Mouse (Mus musculus): Measurements from ENCODE around the gene Macrod2. TPM values are rescaled to one million over a fixed set of nuclear protein-coding genes. Genes with fewer than 3 reads are reported as not detected.

Macrod2 gene
- total and polyA plus RNA-seq, 2 experiments from 2014 or later, result 49.7 to 80.7 TPM

GRCm38 (mm10) chr2:141800909-141801308 is 1405.8 kb downstream of the Macrod2 start:
- H3K27me3 ChIP-seq (ENCODE audit: insufficient read depth, low read length), result no peaks in the 10 kb centered on the region
- H3K4me3 ChIP-seq (ENCODE audit: low read depth, low read length), result no peak overlapping the region
- H3K9ac ChIP-seq, result no peak overlapping the region
- H3K27ac ChIP-seq (ENCODE audit: low read depth, low read length), result no peak overlapping the region
- H3K36me3 ChIP-seq (ENCODE audit: insufficient read depth), result no peaks in the 10 kb centered on the region
- no peak for TF ChIP-seq CTCF (IDR thresholded peaks at IDR 0.05; ENCODE audit: low read depth)
- ATAC-seq (no peak), DNase-seq (no peak)
- 68% methylated on average over 2 of the region's 2 CpGs for WGBS
- H3K9me3 ChIP-seq (ENCODE audit: low read length), result no peaks in the 10 kb centered on the region
- H3K4me2 ChIP-seq (ENCODE audit: low read depth), result no peak overlapping the region
- no peaks in the 10 kb centered on the region for H3K4me1 ChIP-seq (ENCODE audit: insufficient read depth)

DNA sequence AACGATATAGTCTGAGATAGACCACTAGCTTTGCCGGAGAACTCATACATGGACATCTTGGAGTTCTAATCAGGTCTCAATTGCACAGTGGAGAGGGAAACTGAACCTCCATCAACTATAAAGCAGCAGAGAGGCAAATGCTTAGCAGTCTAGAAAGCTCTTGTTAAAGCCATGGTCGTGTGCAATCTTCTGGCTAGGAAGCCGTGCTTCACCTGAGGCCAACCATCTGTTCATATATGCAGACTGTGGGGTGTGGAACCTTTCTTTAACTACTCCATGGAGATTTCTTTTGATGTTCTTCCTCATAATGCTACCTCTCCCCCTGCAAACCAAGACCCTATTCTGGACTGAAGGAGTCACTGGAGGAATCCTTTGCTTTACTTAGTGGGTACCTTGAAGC is 1421.2 kb downstream of the Macrod2 start:
- H3K36me3 ChIP-seq (ENCODE audit: insufficient read depth), result no peaks in the 10 kb centered on the region
- no peaks in the 10 kb centered on the region for H3K27me3 ChIP-seq (ENCODE audit: insufficient read depth, low read length)
- TF ChIP-seq CTCF (IDR thresholded peaks at IDR 0.05; ENCODE audit: low read depth), result no peak
- no peak overlapping the region for H3K4me2 ChIP-seq (ENCODE audit: low read depth)
- H3K4me1 ChIP-seq (ENCODE audit: insufficient read depth), result no peaks in the 10 kb centered on the region
- no peak overlapping the region for H3K4me3 ChIP-seq (ENCODE audit: low read depth, low read length)
- 95% methylated on average over 4 of the region's 4 CpGs for WGBS
- DNase-seq (no peak), ATAC-seq (no peak)
- H3K9ac ChIP-seq, result no peak overlapping the region
- no peaks in the 10 kb centered on the region for H3K9me3 ChIP-seq (ENCODE audit: low read length)
- no peak overlapping the region for H3K27ac ChIP-seq (ENCODE audit: low read depth, low read length)

- no peak for TF ChIP-seq CTCF (IDR thresholded peaks at IDR 0.05; ENCODE audit: low read depth)
- no peaks in the 10 kb centered on the region for H3K27me3 ChIP-seq (ENCODE audit: insufficient read depth, low read length)
- H3K36me3 ChIP-seq (ENCODE audit: insufficient read depth), result no peaks in the 10 kb centered on the region
- H3K4me3 ChIP-seq (ENCODE audit: low read depth, low read length), result no peak overlapping the region
- H3K4me1 ChIP-seq (ENCODE audit: insufficient read depth), result no peaks in the 10 kb centered on the region
- H3K4me2 ChIP-seq (ENCODE audit: low read depth), result no peak overlapping the region
- WGBS, result 39% methylated on average over 4 of the region's 4 CpGs
- ATAC-seq, result peak; percentile 77
- DNase-seq, result peak; percentile 53
- H3K27ac ChIP-seq (ENCODE audit: low read depth, low read length), result no peak overlapping the region
- H3K9ac ChIP-seq, result no peak overlapping the region
- H3K9me3 ChIP-seq (ENCODE audit: low read length), result no peaks in the 10 kb centered on the region
These were observed 1422.6 kb downstream of the Macrod2 start for GRCm38 (mm10) chr2:141817546-141818180.

- no peak overlapping the region for H3K27ac ChIP-seq (ENCODE audit: low read depth, low read length)
- H3K27me3 ChIP-seq (ENCODE audit: insufficient read depth, low read length), result no peaks in the 10 kb centered on the region
- H3K9ac ChIP-seq, result no peak overlapping the region
- TF ChIP-seq CTCF (IDR thresholded peaks at IDR 0.05; ENCODE audit: low read depth), result no peak
- H3K36me3 ChIP-seq (ENCODE audit: insufficient read depth), result no peaks in the 10 kb centered on the region
- H3K4me3 ChIP-seq (ENCODE audit: low read depth, low read length), result no peak overlapping the region
- DNase-seq, result peak; percentile 45
- no peaks in the 10 kb centered on the region for H3K9me3 ChIP-seq (ENCODE audit: low read length)
- H3K4me1 ChIP-seq (ENCODE audit: insufficient read depth), result no peaks in the 10 kb centered on the region
- ATAC-seq, result no peak
- H3K4me2 ChIP-seq (ENCODE audit: low read depth), result no peak overlapping the region
These were observed 1425.7 kb downstream of the Macrod2 start for GRCm38 (mm10) chr2:141820795-141821194.

DNA sequence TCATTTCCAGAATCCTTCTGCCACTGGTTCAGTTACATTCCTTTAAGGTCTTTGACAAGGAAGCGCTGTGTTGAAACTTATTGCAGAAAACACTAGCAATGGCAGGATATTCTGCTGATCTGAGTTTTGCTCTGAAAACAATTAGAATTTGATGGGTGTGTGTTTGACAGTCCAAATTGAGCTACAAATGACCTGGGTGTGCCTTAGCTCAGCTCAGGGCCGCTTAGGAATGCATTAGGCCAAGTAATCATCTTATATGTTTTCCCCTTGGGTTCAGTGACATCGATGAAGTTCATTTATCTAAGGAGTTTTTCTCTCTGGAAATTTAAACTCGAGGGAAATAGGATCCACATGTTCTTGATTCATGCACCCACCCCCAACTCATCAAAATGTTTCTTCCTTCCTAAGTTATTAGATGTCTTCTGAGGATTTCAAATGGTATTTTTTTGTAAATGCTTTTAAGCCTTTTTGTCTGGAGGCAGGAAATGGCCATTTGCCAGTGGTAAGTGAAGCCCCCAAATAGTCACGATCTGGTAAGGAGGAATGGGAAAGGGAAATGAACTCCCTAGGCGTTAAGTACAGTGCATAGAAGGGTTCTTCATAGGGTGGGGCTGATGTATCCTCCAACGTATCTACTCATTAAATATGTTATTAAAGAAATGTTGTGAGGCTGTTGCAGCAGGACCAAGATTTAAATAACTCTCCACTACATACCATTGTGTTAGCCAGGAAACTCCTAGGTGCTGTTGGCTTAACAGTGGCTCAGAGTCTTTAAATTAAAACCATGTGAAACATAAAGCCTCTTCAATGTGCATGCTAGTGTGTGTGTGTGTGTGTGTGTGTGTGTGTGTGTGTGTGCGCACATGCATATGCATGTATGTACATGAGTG is 1430.7 kb downstream of the Macrod2 start:
- no peak overlapping the region for H3K9ac ChIP-seq
- WGBS, result 76% methylated on average over 8 of the region's 8 CpGs
- no peak overlapping the region for H3K27ac ChIP-seq (ENCODE audit: low read depth, low read length)
- ATAC-seq, result no peak
- no peak for DNase-seq
- no peaks in the 10 kb centered on the region for H3K9me3 ChIP-seq (ENCODE audit: low read length)
- no peaks in the 10 kb centered on the region for H3K4me1 ChIP-seq (ENCODE audit: insufficient read depth)
- H3K4me2 ChIP-seq (ENCODE audit: low read depth), result no peak overlapping the region
- TF ChIP-seq CTCF (IDR thresholded peaks at IDR 0.05; ENCODE audit: low read depth), result no peak
- no peak overlapping the region for H3K4me3 ChIP-seq (ENCODE audit: low read depth, low read length)
- no peaks in the 10 kb centered on the region for H3K36me3 ChIP-seq (ENCODE audit: insufficient read depth)
- no peaks in the 10 kb centered on the region for H3K27me3 ChIP-seq (ENCODE audit: insufficient read depth, low read length)

GRCm38 (mm10) chr2:141830496-141830895 is 1435.4 kb downstream of the Macrod2 start:
- no peak overlapping the region for H3K4me3 ChIP-seq (ENCODE audit: low read depth, low read length)
- ATAC-seq (no peak), DNase-seq (no peak)
- H3K9me3 ChIP-seq (ENCODE audit: low read length), result no peaks in the 10 kb centered on the region
- no peaks in the 10 kb centered on the region for H3K4me1 ChIP-seq (ENCODE audit: insufficient read depth)
- H3K36me3 ChIP-seq (ENCODE audit: insufficient read depth), result no peaks in the 10 kb centered on the region
- H3K27me3 ChIP-seq (ENCODE audit: insufficient read depth, low read length), result no peaks in the 10 kb centered on the region
- TF ChIP-seq CTCF (IDR thresholded peaks at IDR 0.05; ENCODE audit: low read depth), result no peak
- WGBS, result 89% methylated on average over 2 of the region's 2 CpGs
- H3K4me2 ChIP-seq (ENCODE audit: low read depth), result no peak overlapping the region
- no peak overlapping the region for H3K9ac ChIP-seq
- no peak overlapping the region for H3K27ac ChIP-seq (ENCODE audit: low read depth, low read length)

DNA sequence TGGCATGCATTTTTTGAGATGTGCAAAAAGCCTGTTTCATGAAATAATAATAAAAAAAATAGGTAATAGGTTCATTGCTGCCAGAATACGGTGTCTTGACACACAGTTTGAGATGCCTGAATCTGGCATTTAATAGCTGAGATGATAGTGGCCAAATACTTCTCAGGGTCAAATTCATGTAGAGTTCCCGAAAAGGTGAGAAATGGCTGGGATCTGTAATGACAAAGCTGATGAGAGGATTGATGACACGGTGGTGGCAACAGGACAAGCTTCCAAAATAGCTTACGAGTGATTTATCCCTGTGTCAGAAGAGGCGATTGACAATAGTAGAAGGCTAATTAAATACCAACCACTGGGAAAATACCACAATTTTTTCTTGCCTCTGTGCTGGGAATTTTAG is 1436.4 kb downstream of the Macrod2 start:
- Histone ChIP-seq H3K27ac (ENCODE audit: low read depth, low read length) (no peak overlapping the region), H3K27me3 (ENCODE audit: insufficient read depth, low read length) (no peaks in the 10 kb centered on the region), H3K36me3 (ENCODE audit: insufficient read depth) (no peaks in the 10 kb centered on the region), H3K4me1 (ENCODE audit: insufficient read depth) (no peaks in the 10 kb centered on the region), H3K9me3 (ENCODE audit: low read length) (no peaks in the 10 kb centered on the region), H3K4me2 (ENCODE audit: low read depth) (no peak overlapping the region), H3K4me3 (ENCODE audit: low read depth, low read length) (no peak overlapping the region), H3K9ac (no peak overlapping the region)
- TF ChIP-seq CTCF (IDR thresholded peaks at IDR 0.05; ENCODE audit: low read depth), result no peak
- DNase-seq, result no peak
- WGBS, result 77% methylated on average over 5 of the region's 5 CpGs
- no peak for ATAC-seq

Measured in forebrain, postnatal 0 days (tissue).